Mouse (Mus musculus) E14TG2a.4 (cell line): ENCODE measurements around the gene Rnf166.

Source experiments
- H3K27me3 ChIP-seq: 2 replicates; pipeline ENCODE4 v1.6.1; 2014; ENCODE audit warnings: low read length, control low read depth; ENCODE audit not compliant: insufficient read depth
- H3K36me3 ChIP-seq: 2 replicates; pipeline ENCODE4 v1.6.1; 2014; ENCODE audit warnings: low read length, control low read depth; ENCODE audit not compliant: insufficient read depth
- H3K4me1 ChIP-seq: replicated peaks from 2 replicates; pipeline ENCODE4 v1.6.1; 2014; ENCODE audit warnings: low read depth, low read length, control low read depth
- H3K4me3 ChIP-seq: replicated peaks from 2 replicates; pipeline ENCODE4 v1.5.1; 2014; ENCODE audit warnings: mild to moderate bottlenecking, low read length
- H3K9me3 ChIP-seq: 2 replicates; pipeline ENCODE4 v1.6.1; 2014; ENCODE audit warnings: low read length, control low read depth
- CTCF ChIP-seq: conservative IDR thresholded peaks from 2 replicates; pipeline ENCODE4 v1.5.1; 2014; ENCODE audit warnings: low read length
- NANOG ChIP-seq: IDR thresholded peaks from 2 replicates; pipeline ENCODE4 v1.6.1; 2014; ENCODE audit warnings: borderline replicate concordance, low read length, mixed read lengths
- POU5F1 ChIP-seq: IDR thresholded peaks from 2 replicates; pipeline ENCODE4 v1.6.1; 2014; ENCODE audit warnings: low read length, borderline replicate concordance

Gene Rnf166

DNA sequence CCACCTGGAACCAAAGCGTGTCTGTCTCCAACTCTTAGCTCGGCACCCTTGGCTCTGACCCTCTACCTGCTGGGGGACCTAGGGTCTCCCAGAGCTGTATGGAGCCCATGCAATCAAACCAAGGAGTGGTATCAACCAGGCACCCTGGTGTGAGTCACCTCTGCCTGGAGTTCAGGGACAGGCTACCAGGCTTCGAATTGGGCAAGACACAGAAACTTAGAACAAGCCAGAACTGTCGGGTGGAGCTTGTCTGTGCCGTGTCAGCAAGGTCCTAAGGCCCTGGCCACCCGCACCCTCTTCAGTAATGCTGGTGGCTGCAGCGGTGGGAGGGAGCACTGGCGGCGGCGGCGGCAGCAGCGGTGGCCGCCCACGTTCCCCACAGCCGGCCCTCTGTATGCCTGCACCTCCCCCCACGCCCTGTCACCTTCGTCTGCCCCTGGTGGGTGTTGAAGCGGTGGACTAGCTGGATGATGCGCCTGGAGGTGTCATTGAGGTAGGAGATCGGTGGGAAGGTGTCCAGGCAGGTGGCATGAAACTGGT, 39.2 kb downstream of the Rnf166 start:
- no peaks in the 10 kb centered on the region for H3K9me3 ChIP-seq
- peaks cover 74% of the 10 kb centered on the region for H3K36me3 ChIP-seq
- H3K27me3 ChIP-seq, result peaks cover 6% of the 10 kb centered on the region; the same call in 1 of the 2 replicates
- peaks cover 86% of the 10 kb centered on the region for H3K4me1 ChIP-seq
- no peak for TF ChIP-seq CTCF
- TF ChIP-seq NANOG, result no peak
- TF ChIP-seq POU5F1, result no peak
- peak overlapping the region; percentile 57 for H3K4me3 ChIP-seq

GRCm38 (mm10) chr8:122436146-122436545, 39.7 kb downstream of the Rnf166 start:
- H3K4me3 ChIP-seq, result 0 out of 2 replicates have a peak overlapping the region, but pooled peaks have one; percentile 57
- peaks cover 74% of the 10 kb centered on the region for H3K36me3 ChIP-seq
- H3K27me3 ChIP-seq, result peaks cover 9% of the 10 kb centered on the region; the same call in 1 of the 2 replicates
- H3K4me1 ChIP-seq, result peaks cover 88% of the 10 kb centered on the region
- TF ChIP-seq NANOG (no peak), CTCF (no peak), POU5F1 (no peak)
- H3K9me3 ChIP-seq, result no peaks in the 10 kb centered on the region

GRCm38 (mm10) chr8:122435375-122435774, 40.5 kb downstream of the Rnf166 start:
- no peaks in the 10 kb centered on the region for H3K9me3 ChIP-seq
- TF ChIP-seq POU5F1 (no peak), CTCF (peak; percentile 90), NANOG (no peak)
- peaks cover 74% of the 10 kb centered on the region for H3K36me3 ChIP-seq
- peaks cover 91% of the 10 kb centered on the region for H3K4me1 ChIP-seq
- H3K27me3 ChIP-seq, result peaks cover 14% of the 10 kb centered on the region; the same call in 1 of the 2 replicates
- H3K4me3 ChIP-seq, result no peak overlapping the region

DNA sequence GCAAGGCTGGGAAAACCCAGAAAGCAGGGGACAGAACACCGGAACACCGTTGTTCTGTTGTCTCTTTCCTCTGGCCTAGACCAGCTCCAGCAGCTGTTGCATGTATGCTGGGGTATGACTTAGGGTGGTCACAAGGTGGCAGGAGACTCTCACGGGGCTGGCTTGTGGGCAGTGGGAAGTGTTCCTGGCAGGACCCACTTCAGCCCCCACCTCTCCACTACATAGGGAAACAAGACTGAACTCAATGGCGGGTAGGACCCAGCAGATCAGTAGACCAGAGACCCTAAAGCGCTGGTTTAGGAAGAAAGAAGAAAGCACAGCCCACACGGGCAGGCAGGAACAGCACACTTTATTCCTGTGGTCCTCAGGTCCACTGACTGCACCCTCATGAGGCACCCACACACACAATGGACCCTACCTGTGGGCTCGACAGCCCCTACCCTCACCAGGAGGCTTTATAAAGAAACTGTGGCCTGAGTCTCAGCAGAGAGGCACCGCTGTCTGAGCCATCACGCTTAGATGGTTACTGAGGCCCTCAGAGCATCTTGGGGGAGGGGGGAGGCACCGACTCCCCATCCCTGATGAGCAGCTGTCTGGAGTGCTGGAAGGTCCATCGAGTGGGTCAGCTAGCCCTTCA, 42.5 kb downstream of the Rnf166 start:
- Histone ChIP-seq H3K4me3 (peak overlapping the region; percentile 81), H3K27me3 (peaks cover 18% of the 10 kb centered on the region; the same call in 1 of the 2 replicates), H3K36me3 (peaks cover 54% of the 10 kb centered on the region), H3K4me1 (peaks cover 87% of the 10 kb centered on the region), H3K9me3 (no peaks in the 10 kb centered on the region)
- TF ChIP-seq NANOG (no peak), CTCF (no peak), POU5F1 (no peak)

DNA sequence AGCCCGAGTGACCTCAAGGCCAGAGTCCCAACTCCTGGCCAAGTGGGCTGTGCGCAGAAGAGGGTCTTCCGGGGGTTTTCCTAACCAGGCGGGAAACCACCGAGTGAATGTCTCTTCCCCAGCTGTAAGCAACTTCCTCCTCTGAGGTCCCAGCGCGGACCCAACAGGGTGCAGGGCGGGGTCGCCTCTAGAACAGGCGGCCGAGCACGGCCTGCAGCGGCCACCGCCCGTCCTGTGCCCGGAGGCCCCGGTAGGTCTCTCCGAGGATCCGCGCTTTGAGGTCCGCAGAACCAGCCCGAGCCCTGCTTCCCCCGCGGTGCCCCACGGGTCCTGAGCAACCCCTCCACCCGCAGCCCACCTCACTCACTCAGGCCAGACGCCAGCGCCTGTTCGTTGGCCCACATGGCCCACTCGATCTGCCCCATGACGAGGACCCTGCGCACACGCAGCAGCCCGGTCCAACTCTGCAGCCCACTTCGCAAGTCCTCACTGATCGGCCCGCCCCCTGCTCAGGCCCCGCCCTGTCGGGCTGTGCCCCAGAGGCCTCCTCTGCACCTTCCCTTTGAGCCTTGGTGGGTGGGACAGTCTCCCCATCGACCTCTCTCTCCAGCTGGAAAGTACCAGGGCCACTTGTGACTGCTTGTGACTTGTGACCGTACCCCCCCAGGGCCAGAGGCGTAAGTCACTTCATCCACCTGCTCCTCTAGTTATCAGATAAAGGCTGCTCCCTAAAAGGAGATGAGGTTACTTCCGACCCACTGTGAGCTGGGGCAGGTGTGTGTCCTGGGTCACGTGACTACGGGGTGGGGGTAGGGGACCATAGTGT, 43.2 kb downstream of the Rnf166 start, which contains the start of gene Cyba:
Gene Cyba, minus strand, starts transcription at position 488 of the 826 bp plus-strand sequence.
- Histone ChIP-seq H3K9me3 (no peaks in the 10 kb centered on the region), H3K27me3 (peaks cover 18% of the 10 kb centered on the region; the same call in 1 of the 2 replicates), H3K4me1 (peaks cover 87% of the 10 kb centered on the region), H3K4me3 (peak within 1 kb of the TSS; percentile 81), H3K36me3 (peaks cover 47% of the 10 kb centered on the region)
- TF ChIP-seq CTCF, result no peak
- TF ChIP-seq POU5F1, result no peak
- no peak for TF ChIP-seq NANOG

- H3K27me3 ChIP-seq, result peaks cover 20% of the 10 kb centered on the region; the same call in 1 of the 2 replicates
- peaks cover 80% of the 10 kb centered on the region for H3K4me1 ChIP-seq
- TF ChIP-seq CTCF, result no peak
- TF ChIP-seq NANOG, result no peak
- no peak for TF ChIP-seq POU5F1
- peak overlapping the region; percentile 81 for H3K4me3 ChIP-seq
- H3K36me3 ChIP-seq, result peaks cover 39% of the 10 kb centered on the region
- no peaks in the 10 kb centered on the region for H3K9me3 ChIP-seq
Observed at GRCm38 (mm10) chr8:122431694-122432442, 44.0 kb downstream of the Rnf166 start.

DNA sequence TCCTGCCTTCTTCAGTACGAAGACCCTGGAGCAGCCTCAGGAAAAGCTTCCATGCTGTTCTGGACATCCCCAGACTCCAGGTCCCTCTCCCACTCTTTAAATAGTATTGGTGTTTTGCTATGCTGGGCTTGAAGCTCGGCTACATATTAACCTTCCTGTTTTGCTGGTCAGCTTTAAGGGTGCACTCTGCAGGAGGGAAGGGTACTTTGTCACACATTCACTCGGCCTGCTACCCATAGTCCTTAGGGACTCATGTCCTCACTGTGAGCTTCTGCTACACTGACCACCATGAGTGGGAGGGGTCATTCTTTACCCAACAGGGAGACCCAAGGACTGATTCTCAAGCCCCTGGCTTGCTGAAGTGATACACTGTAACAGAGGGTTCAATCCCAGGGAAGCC, 45.2 kb downstream of the Rnf166 start:
- TF ChIP-seq POU5F1 (no peak), CTCF (no peak), NANOG (no peak)
- no peaks in the 10 kb centered on the region for H3K9me3 ChIP-seq

DNA sequence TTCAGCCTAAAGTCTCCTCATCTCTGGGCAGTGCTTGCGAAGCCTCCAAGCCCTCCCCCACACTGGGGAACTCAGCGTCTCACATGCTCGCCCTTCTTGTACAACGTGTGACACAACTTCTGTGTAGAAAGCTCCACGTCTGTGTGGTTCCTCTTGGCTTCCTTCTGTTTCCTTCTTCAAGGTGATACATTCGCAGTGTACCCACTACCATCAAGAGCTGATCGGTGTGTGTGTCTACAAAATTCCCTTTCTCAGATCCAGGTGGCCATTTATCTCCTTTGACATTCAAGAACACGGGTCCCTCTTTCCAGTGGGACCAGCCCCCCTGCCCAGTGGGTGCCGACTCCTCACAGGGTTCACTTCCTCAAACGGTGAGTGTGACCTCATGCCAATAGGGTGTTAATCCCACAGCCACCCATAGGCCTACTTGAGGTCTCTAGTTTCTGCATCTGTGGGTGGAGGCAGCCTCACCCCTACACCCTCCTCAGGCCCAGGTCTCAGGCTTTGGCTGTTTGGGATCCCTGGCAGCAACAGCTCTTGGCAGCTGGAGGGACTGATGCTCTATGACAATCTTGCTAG, 45.7 kb downstream of the Rnf166 start:
- no peak overlapping the region for H3K4me3 ChIP-seq
- TF ChIP-seq POU5F1 (no peak), CTCF (no peak), NANOG (no peak)
- H3K4me1 ChIP-seq, result peaks cover 70% of the 10 kb centered on the region
- peaks cover 20% of the 10 kb centered on the region; the same call in 1 of the 2 replicates for H3K27me3 ChIP-seq
- no peaks in the 10 kb centered on the region for H3K9me3 ChIP-seq
- peaks cover 22% of the 10 kb centered on the region for H3K36me3 ChIP-seq

More for the DNA sequence above, 45.2 kb downstream of the Rnf166 start:
- Histone ChIP-seq H3K4me3 (no peak overlapping the region), H3K36me3 (peaks cover 27% of the 10 kb centered on the region), H3K27me3 (peaks cover 20% of the 10 kb centered on the region; the same call in 1 of the 2 replicates), H3K4me1 (peaks cover 72% of the 10 kb centered on the region)
